Mouse (Mus musculus): ENCODE data around the gene Aagab. TPM values are rescaled to one million over a fixed set of nuclear protein-coding genes. Genes with fewer than 3 reads are reported as not detected.

The Aagab gene
- polyA plus RNA-seq, 1 experiment from 2014 or later = 54.1 TPM

DNA sequence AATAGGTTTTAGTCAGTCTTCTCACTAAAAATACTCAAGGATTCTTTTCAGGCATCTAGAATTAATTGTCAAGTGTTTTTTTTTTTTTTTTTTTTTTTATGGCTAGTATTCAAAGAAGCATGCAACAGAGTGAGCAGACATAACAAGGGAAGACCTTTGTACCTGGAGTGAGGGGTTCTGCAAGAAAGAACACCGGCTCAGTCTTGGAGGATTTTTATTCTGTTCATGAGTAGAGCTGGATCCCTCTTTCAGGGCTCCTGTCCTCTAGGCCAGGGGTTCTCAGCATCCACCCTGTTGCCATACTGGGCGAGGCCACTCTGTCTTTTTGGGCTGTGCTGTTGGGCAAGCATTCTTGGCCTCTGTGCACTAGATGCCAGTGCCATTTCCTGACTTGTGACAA lies 7.3 kb downstream of the Aagab start:
- no peak for ATAC-seq (ENCODE audit: low FRiP score)
- Histone ChIP-seq H3K36me3 (no peaks in the 10 kb centered on the region), H3K27ac (no peak overlapping the region), H3K4me2 (replicated peaks) (no peak overlapping the region), H3K27me3 (no peaks in the 10 kb centered on the region), H3K9me3 (replicated peaks) (no peaks in the 10 kb centered on the region), H3K4me3 (no peak overlapping the region), H3K9ac (no peak overlapping the region), H3K4me1 (peaks cover 42% of the 10 kb centered on the region)
- 100% methylated on average over 2 of the region's 2 CpGs for WGBS

DNA sequence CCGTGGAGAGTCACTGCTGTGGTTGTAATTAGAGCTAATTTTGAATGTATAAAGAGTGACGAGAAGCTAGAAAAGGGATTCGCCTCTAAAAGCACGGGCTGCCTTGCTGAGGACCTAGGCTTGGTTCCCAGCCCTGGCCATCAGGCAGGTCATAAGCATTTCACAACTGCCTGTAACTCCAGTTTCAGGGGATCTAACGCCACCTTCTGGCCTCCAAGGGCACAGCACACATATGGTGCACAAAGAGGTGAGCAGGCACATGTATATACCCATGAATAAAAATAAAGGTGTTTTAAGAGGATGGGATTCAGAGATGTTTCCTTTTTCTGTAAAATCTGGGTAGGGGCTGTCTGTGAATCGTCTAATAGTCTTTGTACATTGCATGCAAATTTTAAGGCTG lies 7.8 kb downstream of the Aagab start:
- no peak overlapping the region for H3K4me3 ChIP-seq
- WGBS = 87% methylated on average over 6 of the region's 6 CpGs
- H3K9ac ChIP-seq = no peak overlapping the region
- no peak overlapping the region for H3K27ac ChIP-seq
- peaks cover 41% of the 10 kb centered on the region for H3K4me1 ChIP-seq
- no peaks in the 10 kb centered on the region for H3K9me3 ChIP-seq (replicated peaks)
- H3K36me3 ChIP-seq = no peaks in the 10 kb centered on the region
- H3K27me3 ChIP-seq = no peaks in the 10 kb centered on the region
- H3K4me2 ChIP-seq (replicated peaks) = no peak overlapping the region
- no peak for ATAC-seq (ENCODE audit: low FRiP score)

DNA sequence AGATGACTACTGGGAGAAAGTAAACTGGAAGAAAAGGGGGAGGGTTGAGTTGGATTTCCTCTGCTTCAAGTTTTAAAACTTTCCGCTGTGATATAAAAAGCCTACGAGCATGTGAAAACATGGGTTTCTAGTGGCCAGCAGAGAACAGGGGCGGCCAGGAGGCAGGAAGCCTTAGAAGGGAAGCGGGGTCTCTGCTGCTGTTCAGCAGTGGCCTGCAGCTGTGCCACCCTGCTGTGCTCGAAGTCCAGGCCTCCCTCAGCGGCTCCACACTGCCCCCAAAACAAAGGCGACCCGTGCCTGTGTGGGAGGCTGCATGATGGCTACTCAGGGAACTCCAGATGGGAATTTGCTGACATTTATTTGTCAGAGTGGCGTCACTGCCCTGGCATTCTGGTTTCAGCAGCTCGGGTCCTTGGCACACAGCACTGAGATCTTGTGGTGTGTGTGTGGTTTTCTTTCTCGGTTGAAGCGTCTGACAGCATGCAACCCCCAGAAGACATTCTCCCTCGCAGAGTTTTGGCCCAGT lies 8.4 kb downstream of the Aagab start:
- no peak for ATAC-seq (ENCODE audit: low FRiP score)
- H3K27me3 ChIP-seq = no peaks in the 10 kb centered on the region
- H3K4me3 ChIP-seq = no peak overlapping the region
- H3K9me3 ChIP-seq (replicated peaks) = no peaks in the 10 kb centered on the region
- H3K36me3 ChIP-seq = no peaks in the 10 kb centered on the region
- 13% methylated on average over 13 of the region's 13 CpGs for WGBS
- peak overlapping the region; percentile 23 for H3K4me2 ChIP-seq (replicated peaks)
- H3K27ac ChIP-seq = peak overlapping the region; percentile 64; the same call in 1 of the 2 replicates
- peaks cover 38% of the 10 kb centered on the region for H3K4me1 ChIP-seq
- H3K9ac ChIP-seq = no peak overlapping the region

DNA sequence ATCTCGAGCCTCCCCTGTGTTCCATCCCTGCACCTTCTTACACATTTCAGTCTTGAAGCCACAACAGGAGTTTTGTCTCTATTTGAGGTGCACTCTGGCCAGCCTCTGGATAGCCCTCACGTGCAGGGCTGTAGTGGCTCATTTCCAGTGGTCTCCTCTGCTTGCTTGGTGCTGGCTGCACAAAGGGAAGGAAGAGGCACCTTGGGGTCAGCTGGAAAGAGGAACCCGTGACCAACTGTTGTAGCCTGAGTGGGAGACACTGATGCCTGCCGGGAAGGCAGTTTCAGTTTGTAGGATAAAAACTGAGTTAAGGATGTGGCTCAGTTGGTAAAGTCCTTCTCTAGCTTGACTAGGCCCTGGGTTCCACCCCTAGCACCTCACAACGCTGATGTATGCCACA lies 9.5 kb downstream of the Aagab start:
- no peak overlapping the region for H3K4me2 ChIP-seq (replicated peaks)
- H3K4me3 ChIP-seq = no peak overlapping the region
- ATAC-seq (ENCODE audit: low FRiP score) = no peak
- H3K36me3 ChIP-seq = peaks cover 4% of the 10 kb centered on the region
- no peaks in the 10 kb centered on the region for H3K27me3 ChIP-seq
- H3K4me1 ChIP-seq = peaks cover 41% of the 10 kb centered on the region
- 61% methylated on average over 5 of the region's 5 CpGs for WGBS
- H3K9ac ChIP-seq = no peak overlapping the region
- no peak overlapping the region for H3K27ac ChIP-seq
- H3K9me3 ChIP-seq (replicated peaks) = no peaks in the 10 kb centered on the region

DNA sequence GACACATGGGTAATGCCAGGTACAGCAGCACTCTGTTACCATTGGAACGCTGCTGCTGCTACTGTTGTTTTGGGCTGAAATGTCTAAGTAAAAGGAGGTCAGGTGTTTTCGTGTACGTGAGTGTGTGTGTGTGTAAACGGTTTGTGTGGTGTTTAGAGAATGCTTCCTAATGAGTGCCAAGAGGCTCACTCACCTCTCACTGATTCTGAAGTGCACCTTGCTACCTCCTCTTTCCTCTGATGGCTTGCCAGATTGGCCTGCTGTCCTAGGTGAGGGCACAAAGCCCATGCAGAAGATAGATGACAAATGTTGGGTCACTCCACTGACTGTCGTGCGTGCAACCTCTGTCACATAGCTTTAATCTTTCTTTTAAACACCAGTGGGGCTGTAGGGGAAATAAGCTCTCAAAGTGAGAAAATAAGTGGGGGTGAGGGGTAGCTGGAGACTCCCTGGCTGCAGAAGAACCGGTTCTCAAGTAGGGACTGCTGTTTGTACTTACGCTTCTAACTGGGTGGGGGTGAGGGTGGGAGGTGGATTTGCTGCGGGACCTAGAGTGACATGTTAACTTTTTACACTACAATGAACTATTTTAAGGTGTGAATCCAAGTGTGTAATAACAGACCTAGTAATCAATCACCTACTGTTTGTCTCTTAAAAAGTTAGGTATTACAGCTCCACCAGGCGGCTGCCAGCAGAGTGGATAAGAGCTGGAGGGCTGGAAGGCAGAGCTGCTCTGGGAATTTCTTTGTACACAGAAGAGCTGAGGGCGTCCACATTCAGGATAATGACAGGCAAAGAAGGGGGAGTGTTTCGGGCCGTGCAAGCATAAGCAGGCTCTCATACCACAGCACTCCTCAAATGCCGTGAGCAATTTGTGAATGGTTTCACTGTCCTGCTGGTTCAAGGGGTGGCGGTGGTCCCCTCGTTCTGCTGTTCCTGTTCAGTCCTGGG lies 10.4 kb downstream of the Aagab start:
- WGBS = 45% methylated on average over 16 of the region's 16 CpGs
- Histone ChIP-seq H3K4me3 (no peak overlapping the region), H3K9me3 (replicated peaks) (no peaks in the 10 kb centered on the region), H3K4me1 (peaks cover 41% of the 10 kb centered on the region), H3K9ac (0 out of 2 replicates have a peak overlapping the region, but pooled peaks have one; percentile 50), H3K27me3 (no peaks in the 10 kb centered on the region), H3K27ac (no peak overlapping the region), H3K36me3 (peaks cover 11% of the 10 kb centered on the region), H3K4me2 (replicated peaks) (peak overlapping the region; percentile 1; the same call in 1 of the 2 replicates)
- peak; percentile 76 for ATAC-seq (ENCODE audit: low FRiP score)

DNA sequence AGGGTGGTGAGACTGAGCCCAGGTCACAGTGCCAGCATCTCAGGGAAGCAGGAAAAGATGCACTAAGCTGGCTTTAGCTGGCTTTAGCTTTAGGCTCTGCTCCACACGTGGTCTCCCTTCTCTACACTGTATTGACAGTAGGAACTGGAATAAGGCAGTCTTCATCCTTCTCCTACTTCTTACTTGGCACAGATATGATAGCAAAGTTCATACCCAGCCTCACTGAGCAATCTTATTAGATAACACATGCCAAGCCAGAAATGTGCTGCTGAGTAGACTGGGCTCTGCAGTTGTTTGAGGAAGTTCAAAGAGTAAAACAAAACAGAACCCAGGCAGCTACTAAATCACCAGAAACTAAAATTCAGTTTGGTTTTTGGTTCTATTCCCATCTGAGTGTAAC lies 11.1 kb downstream of the Aagab start:
- Histone ChIP-seq H3K4me2 (replicated peaks) (no peak overlapping the region; the same call in 1 of the 2 replicates), H3K9ac (0 out of 2 replicates have a peak overlapping the region, but pooled peaks have one; percentile 50), H3K4me3 (no peak overlapping the region), H3K36me3 (peaks cover 17% of the 10 kb centered on the region), H3K4me1 (peaks cover 41% of the 10 kb centered on the region), H3K27me3 (no peaks in the 10 kb centered on the region), H3K9me3 (replicated peaks) (no peaks in the 10 kb centered on the region), H3K27ac (no peak overlapping the region)
- ATAC-seq (ENCODE audit: low FRiP score) = peak; percentile 26; the same call in 1 of the 2 replicates
- WGBS = 40% methylated on average over 1 of the region's 1 CpGs

DNA sequence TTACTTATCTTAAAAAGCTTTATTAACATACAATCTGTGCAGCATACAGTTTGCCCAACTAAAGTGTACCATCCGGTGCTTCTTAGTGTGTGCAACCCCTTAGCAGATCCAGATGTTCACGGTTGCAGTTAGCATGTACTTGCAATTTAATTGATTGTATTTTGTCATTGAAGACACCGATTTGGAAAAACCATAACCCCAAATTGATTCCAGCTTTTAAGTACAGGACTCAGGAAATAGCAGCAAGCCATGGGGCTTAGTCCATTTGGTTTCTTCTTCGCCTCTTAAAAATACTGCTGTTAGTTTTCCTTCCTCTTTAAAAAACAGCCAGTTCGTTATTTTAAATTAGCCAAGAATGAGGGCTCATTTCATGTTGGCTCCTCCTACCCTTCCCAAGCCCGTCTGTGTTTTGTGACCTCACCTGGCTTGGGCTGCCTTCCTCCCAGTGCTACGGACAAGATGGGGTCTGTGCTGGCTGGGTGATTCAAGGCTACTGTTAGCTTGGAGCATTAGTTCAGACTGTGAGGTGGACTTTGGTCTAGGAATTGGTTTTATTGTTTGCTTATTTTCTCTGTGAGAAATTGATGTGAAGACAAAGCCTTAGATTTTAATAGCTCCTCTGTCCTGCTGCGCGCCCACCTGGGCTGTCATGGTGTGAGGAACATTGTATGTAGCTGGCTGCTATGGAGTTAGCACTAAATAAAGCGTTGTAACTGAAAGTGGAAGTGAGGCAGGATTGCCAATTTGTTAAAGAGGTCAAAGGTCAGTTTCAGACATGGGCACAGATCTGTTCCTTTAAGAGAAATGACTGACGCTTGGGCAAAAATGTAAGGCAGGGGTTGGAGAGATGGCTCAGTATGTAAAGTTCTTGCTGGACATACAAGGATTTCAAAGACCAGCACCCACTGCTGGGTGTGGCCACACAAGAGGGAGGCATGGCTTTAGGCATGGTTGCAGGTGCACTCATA lies 11.8 kb downstream of the Aagab start:
- ATAC-seq (ENCODE audit: low FRiP score) = no peak
- WGBS = 84% methylated on average over 11 of the region's 11 CpGs
- Histone ChIP-seq H3K27ac (no peak overlapping the region), H3K9ac (no peak overlapping the region), H3K9me3 (replicated peaks) (no peaks in the 10 kb centered on the region), H3K4me2 (replicated peaks) (no peak overlapping the region), H3K4me1 (peaks cover 40% of the 10 kb centered on the region), H3K36me3 (peaks cover 22% of the 10 kb centered on the region), H3K27me3 (no peaks in the 10 kb centered on the region), H3K4me3 (no peak overlapping the region)

DNA sequence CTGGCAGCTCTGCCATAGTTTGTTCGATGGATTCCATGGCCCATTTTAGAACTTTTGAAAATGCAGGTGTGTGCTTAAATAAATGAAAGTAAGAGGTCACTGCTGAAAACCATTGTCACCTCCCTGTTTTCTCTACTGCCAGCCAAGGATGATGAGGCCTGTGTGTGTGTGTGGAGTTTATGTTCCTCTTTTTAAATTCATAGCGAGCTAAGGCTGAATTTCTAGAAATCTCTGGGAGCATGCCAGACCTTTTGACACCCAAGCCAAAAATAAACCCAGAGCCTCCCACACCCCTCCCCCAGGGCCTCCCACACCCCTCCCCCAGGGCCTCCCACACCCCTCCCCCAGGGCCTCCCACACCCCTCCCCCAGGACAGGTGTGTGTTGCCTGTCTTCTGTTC lies 15.5 kb downstream of the Aagab start:
- H3K4me1 ChIP-seq = peaks cover 13% of the 10 kb centered on the region
- no peak overlapping the region for H3K9ac ChIP-seq
- no peaks in the 10 kb centered on the region for H3K27me3 ChIP-seq
- no peak overlapping the region for H3K4me3 ChIP-seq
- H3K4me2 ChIP-seq (replicated peaks) = no peak overlapping the region
- WGBS = 100% methylated on average over 2 of the region's 2 CpGs
- H3K9me3 ChIP-seq (replicated peaks) = no peaks in the 10 kb centered on the region
- ATAC-seq (ENCODE audit: low FRiP score) = no peak
- no peak overlapping the region for H3K27ac ChIP-seq
- peaks cover 38% of the 10 kb centered on the region for H3K36me3 ChIP-seq

DNA sequence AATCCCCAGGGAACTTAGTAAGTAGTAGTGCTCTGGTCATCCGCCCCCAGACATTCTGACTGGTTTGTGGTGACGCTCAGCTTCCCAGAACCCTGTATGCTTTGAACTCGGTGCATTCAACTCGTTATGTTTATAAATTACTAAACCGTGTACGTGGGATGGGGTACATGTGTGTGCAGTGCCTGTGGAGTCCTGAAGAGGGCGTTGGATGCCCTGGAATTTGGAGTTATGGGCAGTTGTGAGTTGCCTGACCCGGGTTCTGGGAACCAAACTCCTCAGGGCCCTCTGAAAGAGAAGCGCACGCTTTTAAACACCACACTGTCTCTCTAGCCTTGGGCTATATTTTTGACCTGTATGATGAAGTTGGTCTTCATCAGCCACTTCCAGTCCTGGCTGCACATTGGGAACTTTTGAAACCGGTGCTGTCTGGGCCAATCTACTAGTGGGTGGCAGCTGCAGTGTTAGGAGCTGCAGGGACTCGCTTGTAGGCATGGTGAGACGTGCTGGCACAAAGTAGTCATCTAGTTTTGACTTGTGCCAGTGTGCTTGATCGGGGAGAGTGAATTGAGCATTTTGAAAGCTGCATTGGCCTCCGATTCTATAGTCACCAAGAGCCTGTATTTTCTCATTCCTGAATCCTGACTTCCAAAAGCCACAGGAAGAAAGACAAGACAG lies 21.6 kb downstream of the Aagab start:
- Histone ChIP-seq H3K9me3 (replicated peaks) (no peaks in the 10 kb centered on the region), H3K27ac (no peak overlapping the region), H3K4me1 (peaks cover 11% of the 10 kb centered on the region), H3K4me2 (replicated peaks) (no peak overlapping the region), H3K9ac (no peak overlapping the region), H3K27me3 (no peaks in the 10 kb centered on the region), H3K4me3 (no peak overlapping the region), H3K36me3 (peaks cover 37% of the 10 kb centered on the region)
- WGBS = 87% methylated on average over 15 of the region's 15 CpGs
- no peak for ATAC-seq (ENCODE audit: low FRiP score)

DNA sequence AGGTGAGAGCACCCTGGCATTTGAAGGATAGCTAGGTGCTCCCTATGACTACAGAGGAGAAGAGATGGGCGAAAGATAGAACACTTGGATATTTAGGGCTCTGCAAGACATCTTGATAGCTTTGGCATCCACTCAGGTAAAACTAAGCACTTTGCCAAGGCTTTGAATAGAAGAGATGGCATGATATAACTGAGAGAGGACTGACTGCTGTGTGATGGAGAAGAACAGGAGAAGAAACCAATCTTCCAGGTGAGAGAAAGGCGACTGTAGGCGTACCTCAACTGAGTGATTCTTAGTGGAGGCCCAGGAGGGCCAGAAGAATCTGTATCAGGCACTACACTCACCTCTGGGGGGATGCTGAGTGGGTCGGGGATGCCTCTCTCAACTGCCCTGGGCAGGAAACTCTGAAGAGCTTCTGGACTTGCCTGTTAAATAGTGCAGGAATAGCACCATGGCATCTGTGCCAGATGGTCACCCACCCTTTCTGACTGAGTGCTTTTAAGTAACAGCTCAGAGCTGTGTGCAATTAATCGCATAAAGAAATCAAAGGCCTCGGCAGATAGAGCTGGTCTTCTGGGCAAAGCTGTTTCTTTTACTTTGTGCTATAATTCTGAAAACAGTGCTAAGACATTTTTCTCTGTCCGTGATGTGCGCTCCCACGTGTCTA lies 22.8 kb downstream of the Aagab start:
- no peak for ATAC-seq (ENCODE audit: low FRiP score)
- Histone ChIP-seq H3K4me2 (replicated peaks) (no peak overlapping the region), H3K9me3 (replicated peaks) (no peaks in the 10 kb centered on the region), H3K27me3 (no peaks in the 10 kb centered on the region), H3K4me3 (no peak overlapping the region), H3K36me3 (peaks cover 36% of the 10 kb centered on the region), H3K4me1 (peaks cover 11% of the 10 kb centered on the region), H3K27ac (no peak overlapping the region), H3K9ac (no peak overlapping the region)
- 92% methylated on average over 9 of the region's 9 CpGs for WGBS

DNA sequence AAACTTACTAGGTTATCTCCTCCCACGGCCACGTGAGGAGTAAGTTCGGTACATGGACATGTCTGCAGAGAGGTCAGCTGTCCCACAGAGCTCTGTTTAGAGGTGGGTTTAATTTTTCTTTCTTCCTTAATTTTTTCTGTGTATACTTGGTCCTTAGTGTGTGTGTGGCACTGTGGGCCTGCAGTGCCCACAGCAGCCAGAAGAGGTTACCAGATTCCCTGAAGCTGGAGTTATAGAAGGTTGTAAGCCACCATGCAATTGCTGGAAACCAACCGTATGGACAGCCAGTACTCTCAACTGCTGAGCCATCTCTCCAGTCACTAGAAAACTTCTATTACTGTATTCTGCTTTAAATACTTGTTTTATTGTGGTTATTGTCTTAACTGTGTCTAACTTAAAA lies 29.6 kb downstream of the Aagab start:
- H3K36me3 ChIP-seq = peaks cover 31% of the 10 kb centered on the region
- ATAC-seq (ENCODE audit: low FRiP score) = no peak
- H3K27ac ChIP-seq = no peak overlapping the region
- H3K9me3 ChIP-seq (replicated peaks) = no peaks in the 10 kb centered on the region
- H3K9ac ChIP-seq = no peak overlapping the region
- H3K27me3 ChIP-seq = no peaks in the 10 kb centered on the region
- H3K4me1 ChIP-seq = peaks cover 7% of the 10 kb centered on the region
- WGBS = 72% methylated on average over 4 of the region's 4 CpGs
- no peak overlapping the region for H3K4me2 ChIP-seq (replicated peaks)
- H3K4me3 ChIP-seq = no peak overlapping the region
